Mouse (Mus musculus): ENCODE measurements at regions not wholly inside any gene's neighbourhood (a gene's known extent, or its start where the extent isn't known, plus 50 kb on each side); places are given as distances from the start of the nearest gene placed in this dataset.

GRCm38 (mm10) chr4:89428465-89428864, 117.6 kb upstream of the Cdkn2b start:
- no peak overlapping the region for H3K4me3 ChIP-seq (ENCODE audit: low read depth, low read length)
- H3K27me3 ChIP-seq (ENCODE audit: control insufficient read depth, insufficient read depth, low read length), result no peaks in the 10 kb centered on the region
- no peaks in the 10 kb centered on the region for H3K36me3 ChIP-seq (ENCODE audit: control insufficient read depth, insufficient read depth, low read length)
- H3K4me1 ChIP-seq (ENCODE audit: control insufficient read depth, insufficient read depth, low read length), result no peaks in the 10 kb centered on the region
- no peaks in the 10 kb centered on the region for H3K9me3 ChIP-seq (ENCODE audit: control insufficient read depth, low read length)
- H3K27ac ChIP-seq (ENCODE audit: low read depth, low read length), result no peak overlapping the region
- 84% methylated on average over 1 of the region's 1 CpGs for WGBS
- no peak overlapping the region for H3K9ac ChIP-seq (ENCODE audit: low read length)
- no peak overlapping the region for H3K4me2 ChIP-seq
- no peak for ATAC-seq (ENCODE audit: low FRiP score)
- DNase-seq (ENCODE audit: low spot score, missing footprints), result no peak

- no peaks in the 10 kb centered on the region for H3K9me3 ChIP-seq (ENCODE audit: control insufficient read depth, low read length)
- H3K4me3 ChIP-seq (ENCODE audit: low read depth, low read length), result no peak overlapping the region
- no peak overlapping the region for H3K9ac ChIP-seq (ENCODE audit: low read length)
- H3K27me3 ChIP-seq (ENCODE audit: control insufficient read depth, insufficient read depth, low read length), result no peaks in the 10 kb centered on the region
- no peak overlapping the region for H3K4me2 ChIP-seq
- H3K4me1 ChIP-seq (ENCODE audit: control insufficient read depth, insufficient read depth, low read length), result no peaks in the 10 kb centered on the region
- DNase-seq (ENCODE audit: low spot score, missing footprints) (no peak), ATAC-seq (ENCODE audit: low FRiP score) (0 out of 2 replicates have a peak, but pooled peaks have one; percentile 46)
- H3K36me3 ChIP-seq (ENCODE audit: control insufficient read depth, insufficient read depth, low read length), result no peaks in the 10 kb centered on the region
- WGBS, result 58% methylated on average over 9 of the region's 9 CpGs
- no peak overlapping the region for H3K27ac ChIP-seq (ENCODE audit: low read depth, low read length)
These were observed 116.8 kb upstream of the Cdkn2b start for GRCm38 (mm10) chr4:89427345-89428293.

DNA sequence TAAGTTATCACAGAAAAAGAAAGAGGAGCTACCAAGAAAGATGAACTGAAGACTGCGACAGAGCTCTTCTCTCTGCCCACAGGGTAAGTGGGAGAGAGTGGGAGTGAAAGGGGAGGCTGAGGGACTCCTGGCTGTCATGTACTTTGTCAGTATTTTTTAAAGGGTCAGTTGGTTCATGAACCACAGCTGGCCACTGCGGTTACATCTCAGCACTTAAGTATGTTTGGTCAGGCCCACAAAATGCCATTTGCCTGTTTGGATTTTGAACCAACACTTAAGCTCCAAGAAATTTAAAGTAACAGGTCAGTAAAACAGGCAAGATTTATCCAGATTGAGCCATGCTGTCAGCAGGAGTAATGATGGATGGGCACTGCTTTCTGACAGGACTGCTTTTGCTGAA, 115.1 kb upstream of the Cdkn2b start:
- H3K9me3 ChIP-seq (ENCODE audit: control insufficient read depth, low read length), result no peaks in the 10 kb centered on the region
- no peak overlapping the region for H3K4me3 ChIP-seq (ENCODE audit: low read depth, low read length)
- no peak for DNase-seq (ENCODE audit: low spot score, missing footprints)
- 71% methylated on average over 2 of the region's 2 CpGs for WGBS
- H3K36me3 ChIP-seq (ENCODE audit: control insufficient read depth, insufficient read depth, low read length), result no peaks in the 10 kb centered on the region
- H3K9ac ChIP-seq (ENCODE audit: low read length), result no peak overlapping the region
- no peak overlapping the region for H3K4me2 ChIP-seq
- H3K27ac ChIP-seq (ENCODE audit: low read depth, low read length), result no peak overlapping the region
- H3K4me1 ChIP-seq (ENCODE audit: control insufficient read depth, insufficient read depth, low read length), result no peaks in the 10 kb centered on the region
- ATAC-seq (ENCODE audit: low FRiP score), result no peak
- H3K27me3 ChIP-seq (ENCODE audit: control insufficient read depth, insufficient read depth, low read length), result no peaks in the 10 kb centered on the region

GRCm38 (mm10) chr4:89421694-89422354, 111.0 kb upstream of the Cdkn2b start:
- ATAC-seq (ENCODE audit: low FRiP score), result no peak
- DNase-seq (ENCODE audit: low spot score, missing footprints), result no peak
- no peaks in the 10 kb centered on the region for H3K9me3 ChIP-seq (ENCODE audit: control insufficient read depth, low read length)

DNA sequence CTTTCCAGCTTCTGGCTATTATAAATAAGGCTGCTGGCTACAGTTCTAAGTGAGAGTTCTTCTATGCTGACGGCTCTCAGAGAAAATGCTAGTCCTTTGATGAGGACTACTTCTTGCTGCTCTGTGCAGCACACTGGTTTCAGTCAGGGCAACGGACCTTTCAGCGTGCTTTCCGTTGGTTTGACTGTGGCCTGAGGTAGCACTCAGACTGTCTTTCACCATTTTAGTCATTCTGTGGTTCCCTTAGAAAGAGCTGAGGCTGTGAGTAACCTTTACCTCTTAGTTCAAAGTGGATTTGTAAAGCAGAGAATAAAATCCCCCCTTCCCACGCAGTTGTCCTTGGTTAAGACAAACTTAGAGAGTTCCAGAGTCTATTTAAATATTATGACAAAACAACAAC, 110.0 kb upstream of the Cdkn2b start:
- no peak overlapping the region for H3K9ac ChIP-seq (ENCODE audit: low read length)
- WGBS, result 85% methylated on average over 5 of the region's 5 CpGs
- H3K27ac ChIP-seq (ENCODE audit: low read depth, low read length), result no peak overlapping the region
- no peak overlapping the region for H3K4me2 ChIP-seq
- no peak for ATAC-seq (ENCODE audit: low FRiP score)
- no peaks in the 10 kb centered on the region for H3K27me3 ChIP-seq (ENCODE audit: control insufficient read depth, insufficient read depth, low read length)
- H3K9me3 ChIP-seq (ENCODE audit: control insufficient read depth, low read length), result no peaks in the 10 kb centered on the region
- no peak for DNase-seq (ENCODE audit: low spot score, missing footprints)
- H3K36me3 ChIP-seq (ENCODE audit: control insufficient read depth, insufficient read depth, low read length), result no peaks in the 10 kb centered on the region
- no peaks in the 10 kb centered on the region for H3K4me1 ChIP-seq (ENCODE audit: control insufficient read depth, insufficient read depth, low read length)
- H3K4me3 ChIP-seq (ENCODE audit: low read depth, low read length), result no peak overlapping the region

More at GRCm38 (mm10) chr4:89421694-89422354, 111.0 kb upstream of the Cdkn2b start:
- 72% methylated on average over 6 of the region's 6 CpGs for WGBS
- no peaks in the 10 kb centered on the region for H3K4me1 ChIP-seq (ENCODE audit: control insufficient read depth, insufficient read depth, low read length)
- H3K9ac ChIP-seq (ENCODE audit: low read length), result no peak overlapping the region
- no peaks in the 10 kb centered on the region for H3K36me3 ChIP-seq (ENCODE audit: control insufficient read depth, insufficient read depth, low read length)
- H3K4me2 ChIP-seq, result no peak overlapping the region
- no peak overlapping the region for H3K27ac ChIP-seq (ENCODE audit: low read depth, low read length)
- no peak overlapping the region for H3K4me3 ChIP-seq (ENCODE audit: low read depth, low read length)
- H3K27me3 ChIP-seq (ENCODE audit: control insufficient read depth, insufficient read depth, low read length), result no peaks in the 10 kb centered on the region

DNA sequence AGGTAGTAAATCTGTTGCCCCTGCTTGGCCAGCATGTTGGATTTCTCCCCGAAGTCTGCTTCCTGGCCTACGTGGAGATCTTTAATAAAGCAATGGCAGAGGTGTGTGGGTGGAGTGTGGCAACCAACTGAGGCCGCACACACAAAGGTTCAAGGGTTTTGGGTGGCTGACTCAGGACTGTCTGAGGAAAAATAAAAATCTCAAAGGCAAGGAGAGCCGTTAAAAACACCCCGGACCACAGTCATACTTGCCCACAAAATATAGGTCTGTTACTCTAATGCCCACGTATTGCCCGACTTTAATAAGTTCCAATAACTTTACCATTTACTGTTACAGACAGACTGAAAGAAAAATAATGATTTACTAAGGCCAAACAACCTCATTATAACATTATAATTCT, 108.7 kb upstream of the Cdkn2b start:
- no peak for DNase-seq (ENCODE audit: low spot score, missing footprints)
- 92% methylated on average over 7 of the region's 7 CpGs for WGBS

GRCm38 (mm10) chr4:89405624-89406167, 94.9 kb upstream of the Cdkn2b start:
- no peak for ATAC-seq (ENCODE audit: low FRiP score)
- H3K4me3 ChIP-seq (ENCODE audit: low read depth, low read length), result no peak overlapping the region
- H3K4me1 ChIP-seq (ENCODE audit: control insufficient read depth, insufficient read depth, low read length), result no peaks in the 10 kb centered on the region
- no peak for DNase-seq (ENCODE audit: low spot score, missing footprints)
- no peak overlapping the region for H3K27ac ChIP-seq (ENCODE audit: low read depth, low read length)
- no peak overlapping the region for H3K4me2 ChIP-seq
- no peaks in the 10 kb centered on the region for H3K36me3 ChIP-seq (ENCODE audit: control insufficient read depth, insufficient read depth, low read length)
- H3K9me3 ChIP-seq (ENCODE audit: control insufficient read depth, low read length), result no peaks in the 10 kb centered on the region
- H3K27me3 ChIP-seq (ENCODE audit: control insufficient read depth, insufficient read depth, low read length), result no peaks in the 10 kb centered on the region
- H3K9ac ChIP-seq (ENCODE audit: low read length), result no peak overlapping the region
- WGBS, result 75% methylated on average over 2 of the region's 2 CpGs

More for the DNA sequence above, 108.7 kb upstream of the Cdkn2b start:
- H3K9me3 ChIP-seq (ENCODE audit: control insufficient read depth, low read length), result no peaks in the 10 kb centered on the region
- H3K4me3 ChIP-seq (ENCODE audit: low read depth, low read length), result no peak overlapping the region
- no peaks in the 10 kb centered on the region for H3K27me3 ChIP-seq (ENCODE audit: control insufficient read depth, insufficient read depth, low read length)
- no peak overlapping the region for H3K27ac ChIP-seq (ENCODE audit: low read depth, low read length)
- H3K4me2 ChIP-seq, result no peak overlapping the region
- H3K36me3 ChIP-seq (ENCODE audit: control insufficient read depth, insufficient read depth, low read length), result no peaks in the 10 kb centered on the region
- no peak for ATAC-seq (ENCODE audit: low FRiP score)
- no peak overlapping the region for H3K9ac ChIP-seq (ENCODE audit: low read length)
- H3K4me1 ChIP-seq (ENCODE audit: control insufficient read depth, insufficient read depth, low read length), result no peaks in the 10 kb centered on the region

GRCm38 (mm10) chr4:89403151-89403550, 92.3 kb upstream of the Cdkn2b start:
- no peak overlapping the region for H3K9ac ChIP-seq (ENCODE audit: low read length)
- H3K4me2 ChIP-seq, result no peak overlapping the region
- ATAC-seq (ENCODE audit: low FRiP score), result no peak
- DNase-seq (ENCODE audit: low spot score, missing footprints), result no peak
- H3K4me1 ChIP-seq (ENCODE audit: control insufficient read depth, insufficient read depth, low read length), result no peaks in the 10 kb centered on the region
- no peaks in the 10 kb centered on the region for H3K27me3 ChIP-seq (ENCODE audit: control insufficient read depth, insufficient read depth, low read length)
- H3K9me3 ChIP-seq (ENCODE audit: control insufficient read depth, low read length), result no peaks in the 10 kb centered on the region
- H3K36me3 ChIP-seq (ENCODE audit: control insufficient read depth, insufficient read depth, low read length), result no peaks in the 10 kb centered on the region
- H3K27ac ChIP-seq (ENCODE audit: low read depth, low read length), result no peak overlapping the region
- H3K4me3 ChIP-seq (ENCODE audit: low read depth, low read length), result no peak overlapping the region
- WGBS, result 90% methylated on average over 1 of the region's 1 CpGs

GRCm38 (mm10) chr4:89402324-89402723, 91.5 kb upstream of the Cdkn2b start:
- no peaks in the 10 kb centered on the region for H3K27me3 ChIP-seq (ENCODE audit: control insufficient read depth, insufficient read depth, low read length)
- H3K4me1 ChIP-seq (ENCODE audit: control insufficient read depth, insufficient read depth, low read length), result no peaks in the 10 kb centered on the region
- DNase-seq (ENCODE audit: low spot score, missing footprints), result no peak
- H3K4me2 ChIP-seq, result no peak overlapping the region
- ATAC-seq (ENCODE audit: low FRiP score), result no peak
- 80% methylated on average over 5 of the region's 5 CpGs for WGBS
- H3K27ac ChIP-seq (ENCODE audit: low read depth, low read length), result no peak overlapping the region
- no peaks in the 10 kb centered on the region for H3K9me3 ChIP-seq (ENCODE audit: control insufficient read depth, low read length)
- no peaks in the 10 kb centered on the region for H3K36me3 ChIP-seq (ENCODE audit: control insufficient read depth, insufficient read depth, low read length)
- H3K4me3 ChIP-seq (ENCODE audit: low read depth, low read length), result no peak overlapping the region
- no peak overlapping the region for H3K9ac ChIP-seq (ENCODE audit: low read length)
